Mouse (Mus musculus): ENCODE measurements around the gene Wdr13.
A peak's percentile ranks its signal among the peaks of the same experiment; 100 is the strongest.
"Not testable (repeated sequence)": the region's sequence is repeated elsewhere in the genome, so short reads cannot be mapped to it uniquely, and the experiment has no call there.

Wdr13 gene

GRCm38 (mm10) chrX:8105019-8105418, 27.7 kb downstream of the Wdr13 start:
- no peak for DNase-seq (ENCODE audit: low read depth, low spot score)

- DNase-seq (ENCODE audit: low read depth, low spot score) = no peak
Observed at GRCm38 (mm10) chrX:8102213-8102668, 30.5 kb downstream of the Wdr13 start.

DNA sequence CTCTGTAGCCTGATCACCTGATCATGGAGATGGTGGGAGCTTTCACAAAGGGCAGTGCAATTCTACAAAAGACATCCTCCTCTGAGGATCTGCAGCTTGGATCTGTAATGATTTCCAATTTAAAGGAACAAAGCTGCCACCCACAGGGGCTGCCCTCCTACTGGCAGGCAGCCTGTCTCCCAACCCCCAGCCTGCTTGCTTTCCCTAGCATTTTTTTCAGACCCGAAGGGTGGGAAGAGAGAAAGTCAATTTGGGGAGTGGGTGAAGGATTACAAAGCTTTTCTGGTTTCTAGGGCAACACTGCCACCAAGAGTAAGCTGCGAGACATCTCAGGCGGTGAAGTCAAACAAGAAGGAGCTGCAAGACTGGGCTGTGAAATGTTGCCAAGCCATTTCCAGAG, 31.7 kb downstream of the Wdr13 start:
- peak; percentile 75 for DNase-seq (ENCODE audit: low read depth, low spot score)

- DNase-seq (ENCODE audit: low read depth, low spot score) = no peak
Observed at GRCm38 (mm10) chrX:8099435-8099834, 33.3 kb downstream of the Wdr13 start.

DNA sequence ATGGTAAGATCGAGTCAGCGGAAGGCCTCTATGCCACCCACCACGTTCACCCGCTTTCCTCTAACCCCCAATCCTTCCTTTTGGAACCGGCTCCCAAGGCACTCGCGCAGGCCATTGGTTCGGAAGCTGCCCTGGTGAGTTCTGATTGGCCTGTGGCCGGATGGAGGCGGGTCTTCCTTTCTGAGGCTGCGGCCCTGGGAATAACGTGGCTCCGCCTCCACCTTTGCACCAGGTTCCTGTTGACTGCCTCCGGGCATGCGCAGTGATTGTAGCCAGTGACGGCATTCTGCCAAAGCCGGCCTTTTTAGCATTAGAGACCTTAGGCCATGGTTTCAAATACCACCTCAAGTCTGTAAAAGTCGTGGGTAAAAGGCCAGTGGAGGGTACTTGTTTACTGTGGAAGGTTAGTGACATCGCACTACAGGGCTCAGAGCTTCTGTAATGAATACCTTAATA, 35.9 kb downstream of the Wdr13 start:
- DNase-seq (ENCODE audit: low read depth, low spot score) = peak; percentile 97

DNA sequence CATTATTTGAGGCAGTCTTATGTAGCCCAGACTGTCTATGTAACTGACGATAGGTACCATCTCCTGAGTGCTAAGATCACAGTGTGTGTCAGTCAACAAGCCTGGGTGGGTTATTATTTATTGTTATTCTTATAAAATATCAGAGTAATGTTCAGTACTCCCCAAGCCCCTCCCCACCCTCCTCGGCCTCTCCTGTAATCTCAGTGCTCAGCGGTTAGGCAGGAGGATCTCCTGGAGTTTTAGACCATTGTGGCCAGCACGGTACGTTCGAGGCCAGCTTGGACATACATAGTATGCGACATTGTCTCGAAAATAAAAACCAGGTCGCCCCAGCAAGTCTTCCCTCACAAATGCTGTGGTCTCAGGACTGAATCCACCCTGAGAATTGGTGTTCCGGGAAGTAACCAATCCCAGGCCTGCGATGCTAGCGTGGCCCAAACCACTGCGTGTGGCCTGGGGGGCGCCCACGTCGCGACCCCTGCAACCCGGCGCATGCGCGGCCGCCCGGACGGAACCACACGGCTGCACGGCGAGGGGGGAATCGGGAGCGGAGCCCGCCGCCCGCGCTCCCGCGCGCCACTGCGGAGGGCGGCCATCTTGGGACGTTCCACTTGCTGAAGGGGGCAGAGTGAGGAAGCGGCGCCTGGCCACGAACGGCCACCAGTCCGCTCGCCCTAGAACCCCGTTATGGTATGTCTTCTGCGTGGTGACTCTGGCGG, 36.5 kb downstream of the Wdr13 start:
- DNase-seq (ENCODE audit: low read depth, low spot score) = not testable (repeated sequence)

DNA sequence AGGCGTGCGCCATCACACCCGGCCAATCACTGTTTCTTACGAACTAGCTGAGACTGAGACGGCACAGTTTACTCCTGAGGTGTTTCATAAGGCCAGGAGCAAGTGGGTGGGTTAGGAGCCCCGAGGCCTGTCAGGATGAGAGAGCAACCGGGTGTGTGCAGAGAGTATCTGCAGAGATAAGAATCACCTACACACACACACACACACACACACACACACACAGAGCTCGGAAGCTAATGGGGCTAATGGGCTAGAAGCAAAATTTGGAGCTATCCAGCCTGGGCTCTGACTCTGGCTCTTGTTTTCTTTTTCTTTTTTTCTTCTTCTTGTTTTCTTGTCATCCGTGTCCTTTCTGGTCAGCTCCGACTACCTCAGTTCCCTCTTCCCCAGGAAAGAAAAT, 37.1 kb downstream of the Wdr13 start:
- no peak for DNase-seq (ENCODE audit: low read depth, low spot score)

DNA sequence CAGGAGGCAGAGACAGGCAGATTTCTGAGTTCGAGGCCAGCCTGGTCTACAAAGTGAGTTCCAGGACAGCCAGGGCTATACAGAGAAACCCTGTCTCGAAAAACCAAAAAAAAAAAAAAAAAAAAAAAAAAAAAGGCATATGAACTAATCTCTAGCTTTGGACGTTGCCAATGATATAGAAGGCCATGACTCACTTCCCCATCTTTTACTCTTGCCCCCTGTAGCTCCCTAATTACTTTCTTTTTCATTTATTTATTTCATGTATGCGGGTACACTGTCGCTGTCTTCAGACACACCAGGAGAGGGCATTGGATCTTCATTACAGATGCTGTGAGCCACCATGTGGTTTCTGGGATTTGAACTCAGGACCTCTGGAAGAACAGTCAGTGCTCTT, 41.7 kb downstream of the Wdr13 start:
- DNase-seq (ENCODE audit: low read depth, low spot score) = not testable (repeated sequence)

DNA sequence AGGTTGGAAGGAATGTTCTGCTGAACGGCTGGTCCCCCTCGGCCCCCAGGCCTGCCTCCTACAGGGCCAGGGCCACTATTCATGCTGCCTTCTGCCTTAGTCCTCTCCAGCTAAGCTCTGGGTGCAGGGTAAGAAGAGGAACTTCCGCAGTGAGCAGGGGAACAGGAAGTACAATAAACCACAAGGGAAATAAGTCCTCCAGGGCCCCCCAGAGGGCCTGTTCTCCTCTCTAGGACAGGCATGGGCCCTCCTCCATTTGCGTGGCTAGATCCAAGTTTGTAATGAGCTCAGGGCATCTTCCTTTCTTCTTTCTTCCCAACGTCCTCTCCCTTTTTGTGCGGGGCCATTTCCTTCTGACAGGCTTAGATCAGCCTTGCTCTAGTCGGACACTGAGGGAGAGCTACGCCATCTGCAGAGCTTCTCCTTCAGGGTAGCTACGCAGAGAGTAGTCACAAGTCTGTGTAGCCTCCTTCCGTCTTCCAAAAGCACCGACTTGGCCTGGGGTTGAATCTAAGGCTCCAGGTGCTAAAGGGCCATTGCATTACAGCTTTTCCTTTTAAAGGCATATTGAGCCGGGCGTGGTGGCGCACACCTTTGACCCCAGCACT, 42.2 kb downstream of the Wdr13 start, which contains the start of gene Was:
Gene Was, minus strand, starts transcription at position 153 of the 608 bp plus-strand sequence.
- DNase-seq (ENCODE audit: low read depth, low spot score) = no peak

- DNase-seq (ENCODE audit: low read depth, low spot score) = no peak
Observed at GRCm38 (mm10) chrX:8089746-8090145, 42.9 kb downstream of the Wdr13 start.

- DNase-seq (ENCODE audit: low read depth, low spot score) = no peak
Observed at GRCm38 (mm10) chrX:8085611-8086010, 47.1 kb downstream of the Wdr13 start.

DNA sequence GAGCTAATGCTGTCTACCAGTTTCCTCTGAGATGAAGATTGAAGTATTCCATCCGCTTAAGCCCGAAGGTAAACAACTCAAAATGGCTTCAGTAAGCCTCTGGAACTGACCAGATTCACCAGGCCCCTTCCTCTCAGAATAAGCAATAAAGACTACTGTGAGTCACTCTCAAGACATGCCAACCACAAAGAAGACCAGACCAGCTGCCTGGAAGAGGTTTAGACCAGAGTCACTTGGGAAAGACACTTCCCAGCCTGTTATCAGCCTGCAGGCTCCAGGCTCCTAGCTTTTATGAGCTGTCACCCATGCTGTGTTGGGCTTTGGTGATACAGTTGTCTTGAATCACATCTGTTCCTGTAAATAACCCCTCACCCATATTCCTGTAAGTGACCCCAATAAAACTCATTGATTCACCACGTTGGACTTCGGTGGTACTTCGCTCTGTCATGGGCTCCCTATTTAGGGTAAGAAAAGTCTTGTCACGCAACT, 47.9 kb downstream of the Wdr13 start:
- DNase-seq (ENCODE audit: low read depth, low spot score) = no peak

GRCm38 (mm10) chrX:8075104-8075503, 57.6 kb downstream of the Wdr13 start:
- no peak for DNase-seq (ENCODE audit: low read depth, low spot score)

DNA sequence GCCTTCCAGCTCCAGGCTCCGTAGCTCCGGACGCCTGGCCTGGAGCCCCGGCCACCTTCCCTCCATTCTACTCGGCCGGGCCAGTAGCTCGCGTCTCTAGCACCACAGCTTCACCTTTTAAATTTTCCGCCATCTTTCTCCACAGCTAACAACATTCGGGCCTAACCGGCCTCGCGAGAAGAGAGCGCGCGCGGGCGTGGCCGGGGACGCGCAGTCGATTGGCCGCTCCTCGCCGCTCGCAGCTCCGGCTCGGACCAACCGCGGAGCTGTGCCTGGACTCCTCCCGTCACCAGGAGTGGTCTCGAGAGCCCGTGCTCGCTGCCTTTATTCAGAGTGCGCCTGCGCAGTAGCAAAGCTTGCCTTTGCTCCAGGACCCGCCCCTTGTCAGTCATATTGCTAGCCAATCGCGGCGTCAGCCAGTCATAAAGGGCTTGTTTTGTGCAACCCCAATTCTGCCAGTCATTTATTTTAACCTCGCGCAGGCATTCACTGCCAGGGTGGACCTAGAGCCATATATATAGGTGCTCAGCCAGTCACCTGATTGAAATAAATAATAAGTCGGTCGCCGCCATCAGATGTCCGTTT, 58.2 kb downstream of the Wdr13 start, which contains the start of gene Suv39h1:
Gene Suv39h1, minus strand, starts transcription at position 331 of the 585 bp plus-strand sequence.
- DNase-seq (ENCODE audit: low read depth, low spot score) = peak; percentile 96

GRCm38 (mm10) chrX:8073881-8074429, 58.7 kb downstream of the Wdr13 start:
- DNase-seq (ENCODE audit: low read depth, low spot score) = peak; percentile 63

Data from R1 (cell line).